Comparison of ENCODE assay signal across 35 mouse cellular contexts in the genomic region with DNA sequence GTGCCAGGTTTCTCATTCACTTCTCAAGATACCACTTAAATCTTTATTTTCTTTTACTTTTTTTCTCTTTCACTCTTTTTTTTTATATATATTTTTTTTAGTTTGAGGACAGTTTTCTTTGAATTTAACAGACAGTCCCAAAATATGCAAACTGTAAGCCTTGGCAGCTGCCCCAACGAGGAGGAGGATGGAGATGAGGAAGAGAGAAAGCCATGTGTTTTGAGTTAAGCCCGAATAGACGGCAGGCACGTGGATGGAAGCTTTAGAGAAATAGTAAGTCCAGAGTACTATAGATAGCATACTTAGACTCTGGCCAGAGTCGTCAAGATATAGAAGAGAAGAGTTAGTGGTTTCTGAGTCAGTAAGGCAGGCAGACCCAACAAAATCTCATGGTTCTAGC.
"Had no signal": no experiment of that assay in that cellular context is flagged by ENCODE, and none has a peak within 500 bp of the region (broad histone marks: within the 10 kb centered on the region; RNA-seq: fewer than 3 reads in every experiment).

No protein-coding gene starts in this region.

- H3K4me3 ChIP-seq: heart, embryonic 10.5 days; heart, embryonic 12.5 days; heart, embryonic 13.5 days; heart, embryonic 15.5 days; hindbrain, embryonic 10.5 days; hindbrain, embryonic 12.5 days; hindbrain, embryonic 13.5 days; hindbrain, embryonic 15.5 days; intestine, embryonic 15.5 days; kidney, embryonic 15.5 days; layer of hippocampus, adult 2 months had no signal

- H3K9ac ChIP-seq: heart, embryonic 12.5 days; heart, embryonic 13.5 days; heart, embryonic 15.5 days; hindbrain, embryonic 12.5 days; hindbrain, embryonic 13.5 days; hindbrain, embryonic 14.5 days; hindbrain, embryonic 15.5 days; intestine, embryonic 15.5 days; kidney, embryonic 15.5 days had no signal

- H3K9me3 ChIP-seq: heart, embryonic 10.5 days; heart, embryonic 12.5 days; heart, embryonic 13.5 days; heart, embryonic 15.5 days; hindbrain, embryonic 10.5 days; hindbrain, embryonic 12.5 days; hindbrain, embryonic 13.5 days; hindbrain, embryonic 15.5 days; intestine, embryonic 15.5 days; kidney, embryonic 15.5 days had no signal

- DNase-seq: heart, postnatal 10 days; heart, postnatal 14 days; heart, postnatal 36 days; heart, postnatal 4 days; kidney, adult 11 months; kidney, adult 18-20 months; kidney, adult 2 months; kidney, adult 8-10 months; kidney, adult 9 months; kidney, postnatal 10 days; kidney, postnatal 14 days; kidney, postnatal 25 days; kidney, postnatal 36 days; kidney, postnatal 4 days; layer of hippocampus, adult 9-11 months; layer of hippocampus, postnatal 36 days had no signal

- H3K36me3 ChIP-seq: heart, embryonic 10.5 days; heart, embryonic 12.5 days; heart, embryonic 13.5 days; heart, embryonic 15.5 days; hindbrain, embryonic 10.5 days; hindbrain, embryonic 12.5 days; hindbrain, embryonic 13.5 days; hindbrain, embryonic 15.5 days; intestine, embryonic 15.5 days; kidney, embryonic 15.5 days had no signal

- H3K27me3 ChIP-seq: heart, embryonic 12.5 days; heart, embryonic 13.5 days; heart, embryonic 15.5 days; hindbrain, embryonic 12.5 days; hindbrain, embryonic 13.5 days; hindbrain, embryonic 15.5 days; intestine, embryonic 15.5 days; kidney, embryonic 15.5 days had no signal

- ATAC-seq: hindbrain, embryonic 16.5 days; hindbrain, postnatal 0 days; inflammation-experienced regulatory T-cells, adult 6 months; intestine, embryonic 15.5 days; intestine, embryonic 16.5 days; intestine, postnatal 0 days had no signal

- H3K4me2 ChIP-seq: heart, embryonic 11.5 days; heart, embryonic 12.5 days; heart, embryonic 13.5 days; heart, embryonic 15.5 days; hindbrain, embryonic 12.5 days; hindbrain, embryonic 13.5 days; hindbrain, embryonic 14.5 days; hindbrain, embryonic 15.5 days; intestine, embryonic 15.5 days; kidney, embryonic 15.5 days had no signal

- H3K27ac ChIP-seq: heart, embryonic 10.5 days; heart, embryonic 13.5 days; heart, embryonic 15.5 days; hindbrain, embryonic 10.5 days; hindbrain, embryonic 12.5 days; hindbrain, embryonic 13.5 days; hindbrain, embryonic 14.5 days; hindbrain, embryonic 15.5 days; hindbrain, postnatal 0 days; intestine, embryonic 15.5 days; kidney, embryonic 15.5 days; kidney, postnatal 0 days; layer of hippocampus, adult 2 months had no signal

- H3K4me1 ChIP-seq: heart, embryonic 10.5 days; heart, embryonic 12.5 days; heart, embryonic 13.5 days; heart, embryonic 15.5 days; hindbrain, embryonic 10.5 days; hindbrain, embryonic 12.5 days; hindbrain, embryonic 13.5 days; hindbrain, embryonic 15.5 days; intestine, embryonic 15.5 days; kidney, embryonic 15.5 days had no signal
